Mouse (Mus musculus): Measurements from ENCODE around the gene Abcg5. TPM values are rescaled to one million over a fixed set of nuclear protein-coding genes. Genes with fewer than 3 reads are reported as not detected.

Abcg5 gene
- polyA plus RNA-seq, 1 experiment from 2014 or later, result 0.57 TPM

GRCm38 (mm10) chr17:84719105-84719504, 36.3 kb upstream of the Abcg5 start:
- no peak overlapping the region for H3K9ac ChIP-seq
- no peak overlapping the region for H3K4me2 ChIP-seq
- DNase-seq, result no peak
- H3K36me3 ChIP-seq (ENCODE audit: insufficient read depth), result peaks cover 36% of the 10 kb centered on the region
- no peak overlapping the region for H3K4me3 ChIP-seq (ENCODE audit: low read depth, low read length)
- WGBS, result 70% methylated on average over 3 of the region's 3 CpGs
- no peak for TF ChIP-seq CTCF (IDR thresholded peaks at IDR 0.05; ENCODE audit: low read depth)
- no peaks in the 10 kb centered on the region for H3K9me3 ChIP-seq (ENCODE audit: low read depth, low read length)
- no peak for ATAC-seq (ENCODE audit: insufficient read depth)
- H3K27ac ChIP-seq (ENCODE audit: low read depth), result no peak overlapping the region
- H3K27me3 ChIP-seq (ENCODE audit: insufficient read depth, low read length), result no peaks in the 10 kb centered on the region
- no peaks in the 10 kb centered on the region for H3K4me1 ChIP-seq (ENCODE audit: insufficient read depth)

- no peak overlapping the region for H3K4me3 ChIP-seq (ENCODE audit: low read depth, low read length)
- no peak overlapping the region for H3K9ac ChIP-seq
- no peak for ATAC-seq (ENCODE audit: insufficient read depth)
- H3K36me3 ChIP-seq (ENCODE audit: insufficient read depth), result peaks cover 27% of the 10 kb centered on the region
- DNase-seq, result no peak
- H3K4me2 ChIP-seq, result no peak overlapping the region
- no peak for TF ChIP-seq CTCF (IDR thresholded peaks at IDR 0.05; ENCODE audit: low read depth)
- no peaks in the 10 kb centered on the region for H3K27me3 ChIP-seq (ENCODE audit: insufficient read depth, low read length)
- 47% methylated on average over 5 of the region's 5 CpGs for WGBS
- H3K4me1 ChIP-seq (ENCODE audit: insufficient read depth), result no peaks in the 10 kb centered on the region
- H3K27ac ChIP-seq (ENCODE audit: low read depth), result no peak overlapping the region
- no peaks in the 10 kb centered on the region for H3K9me3 ChIP-seq (ENCODE audit: low read depth, low read length)
These were observed 34.6 kb upstream of the Abcg5 start for GRCm38 (mm10) chr17:84717416-84717815.

DNA sequence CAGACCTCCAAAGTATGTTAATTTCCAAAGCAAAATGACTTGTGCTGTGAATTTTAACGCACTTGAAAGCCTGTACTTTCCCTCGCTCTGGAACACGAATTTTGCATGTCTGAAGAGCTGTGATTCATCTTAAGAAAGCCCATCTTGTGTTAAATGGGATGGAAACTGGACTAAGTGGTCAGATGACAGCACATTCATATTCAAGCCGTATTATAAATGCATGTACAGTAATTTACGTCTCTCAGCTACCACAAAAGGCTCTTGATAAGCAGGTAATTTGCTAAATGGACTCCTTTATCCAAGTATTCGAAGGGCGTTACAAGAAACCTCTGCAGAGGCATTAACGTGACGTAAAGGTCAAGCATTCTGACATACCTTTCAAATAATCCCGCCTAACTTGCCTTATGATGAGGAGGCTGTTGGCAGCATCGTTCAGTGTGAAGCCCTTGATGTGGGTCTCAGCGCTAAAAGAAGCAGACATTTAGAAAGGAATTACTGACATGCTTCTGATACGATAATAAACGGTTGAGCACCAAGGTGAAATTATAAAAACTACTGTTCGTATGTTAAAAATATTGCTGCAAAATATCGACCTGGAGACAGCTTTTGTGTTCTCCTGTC, 33.6 kb upstream of the Abcg5 start:
- H3K9me3 ChIP-seq (ENCODE audit: low read depth, low read length), result no peaks in the 10 kb centered on the region
- H3K4me1 ChIP-seq (ENCODE audit: insufficient read depth), result no peaks in the 10 kb centered on the region
- H3K27me3 ChIP-seq (ENCODE audit: insufficient read depth, low read length), result no peaks in the 10 kb centered on the region
- WGBS, result 57% methylated on average over 16 of the region's 16 CpGs
- peaks cover 22% of the 10 kb centered on the region for H3K36me3 ChIP-seq (ENCODE audit: insufficient read depth)
- no peak for DNase-seq
- ATAC-seq (ENCODE audit: insufficient read depth), result no peak
- no peak overlapping the region for H3K27ac ChIP-seq (ENCODE audit: low read depth)
- H3K4me3 ChIP-seq (ENCODE audit: low read depth, low read length), result no peak overlapping the region
- no peak overlapping the region for H3K9ac ChIP-seq
- no peak for TF ChIP-seq CTCF (IDR thresholded peaks at IDR 0.05; ENCODE audit: low read depth)
- no peak overlapping the region for H3K4me2 ChIP-seq

DNA sequence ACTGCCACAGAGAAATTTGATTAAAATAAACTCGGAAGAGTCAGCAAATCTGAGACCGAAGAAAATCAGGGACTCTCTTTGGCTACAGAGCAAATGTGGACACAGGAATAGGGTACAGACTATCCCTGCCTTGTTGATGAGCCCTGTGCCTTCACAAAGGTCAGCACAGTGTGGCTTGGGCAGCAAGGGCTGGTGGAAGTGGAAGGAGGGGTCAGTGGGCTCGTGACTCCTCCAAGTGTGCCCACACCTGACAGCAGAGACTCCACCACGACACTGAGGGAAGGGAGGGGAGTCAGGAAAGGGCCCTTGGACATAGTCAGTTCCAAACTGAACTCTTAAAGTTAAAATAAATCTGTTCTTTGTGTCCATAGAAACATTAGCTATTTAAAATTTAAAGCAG, 32.1 kb upstream of the Abcg5 start:
- WGBS, result 70% methylated on average over 4 of the region's 4 CpGs
- no peak overlapping the region for H3K4me2 ChIP-seq
- no peak overlapping the region for H3K4me3 ChIP-seq (ENCODE audit: low read depth, low read length)
- no peaks in the 10 kb centered on the region for H3K27me3 ChIP-seq (ENCODE audit: insufficient read depth, low read length)
- no peak for TF ChIP-seq CTCF (IDR thresholded peaks at IDR 0.05; ENCODE audit: low read depth)
- ATAC-seq (ENCODE audit: insufficient read depth) (no peak), DNase-seq (no peak)
- H3K27ac ChIP-seq (ENCODE audit: low read depth), result no peak overlapping the region
- H3K9me3 ChIP-seq (ENCODE audit: low read depth, low read length), result no peaks in the 10 kb centered on the region
- H3K9ac ChIP-seq, result no peak overlapping the region
- H3K4me1 ChIP-seq (ENCODE audit: insufficient read depth), result no peaks in the 10 kb centered on the region
- H3K36me3 ChIP-seq (ENCODE audit: insufficient read depth), result peaks cover 25% of the 10 kb centered on the region

- no peaks in the 10 kb centered on the region for H3K4me1 ChIP-seq (ENCODE audit: insufficient read depth)
- no peak overlapping the region for H3K4me3 ChIP-seq (ENCODE audit: low read depth, low read length)
- no peaks in the 10 kb centered on the region for H3K9me3 ChIP-seq (ENCODE audit: low read depth, low read length)
- peaks cover 38% of the 10 kb centered on the region for H3K36me3 ChIP-seq (ENCODE audit: insufficient read depth)
- 90% methylated on average over 18 of the region's 18 CpGs for WGBS
- no peak overlapping the region for H3K4me2 ChIP-seq
- no peaks in the 10 kb centered on the region for H3K27me3 ChIP-seq (ENCODE audit: insufficient read depth, low read length)
- no peak for TF ChIP-seq CTCF (IDR thresholded peaks at IDR 0.05; ENCODE audit: low read depth)
- H3K27ac ChIP-seq (ENCODE audit: low read depth), result no peak overlapping the region
- no peak for DNase-seq
- no peak for ATAC-seq (ENCODE audit: insufficient read depth)
- no peak overlapping the region for H3K9ac ChIP-seq
These were observed 30.9 kb upstream of the Abcg5 start for GRCm38 (mm10) chr17:84713563-84714164.

DNA sequence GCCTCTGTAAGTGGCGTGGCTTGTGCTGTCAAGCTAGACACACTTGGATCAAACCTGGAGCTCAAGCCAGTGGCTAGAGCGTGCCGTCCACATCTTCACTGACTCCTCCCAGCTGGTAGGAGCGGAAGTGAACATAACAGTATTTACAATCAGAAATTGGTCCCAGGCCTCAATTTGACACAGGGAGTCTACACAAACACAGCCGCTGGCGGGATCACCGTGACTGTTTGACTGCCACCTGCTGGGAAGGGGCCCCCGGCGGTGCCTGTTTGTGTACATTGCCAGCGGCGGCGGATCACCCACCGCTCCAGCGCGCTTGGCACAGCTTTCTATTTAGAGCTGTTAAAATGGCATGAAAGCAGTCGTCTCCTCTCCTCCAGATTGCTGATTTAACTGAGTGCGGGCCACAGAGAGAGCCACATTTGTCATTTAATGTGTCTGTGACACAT, 26.6 kb upstream of the Abcg5 start:
- no peak overlapping the region; the same call in 1 of the 2 replicates for H3K27ac ChIP-seq (ENCODE audit: low read depth)
- TF ChIP-seq CTCF (IDR thresholded peaks at IDR 0.05; ENCODE audit: low read depth), result peak; percentile 27; the same call in 1 of the 2 replicates
- H3K4me3 ChIP-seq (ENCODE audit: low read depth, low read length), result no peak overlapping the region
- no peaks in the 10 kb centered on the region for H3K4me1 ChIP-seq (ENCODE audit: insufficient read depth)
- 39% methylated on average over 17 of the region's 17 CpGs for WGBS
- peaks cover 43% of the 10 kb centered on the region for H3K36me3 ChIP-seq (ENCODE audit: insufficient read depth)
- H3K9me3 ChIP-seq (ENCODE audit: low read depth, low read length), result no peaks in the 10 kb centered on the region
- ATAC-seq (ENCODE audit: insufficient read depth) (peak; percentile 71), DNase-seq (peak; percentile 67)
- no peaks in the 10 kb centered on the region for H3K27me3 ChIP-seq (ENCODE audit: insufficient read depth, low read length)
- peak overlapping the region; percentile 2; the same call in 1 of the 2 replicates for H3K4me2 ChIP-seq
- H3K9ac ChIP-seq, result no peak overlapping the region

- no peak overlapping the region for H3K9ac ChIP-seq
- 57% methylated on average over 7 of the region's 7 CpGs for WGBS
- H3K4me2 ChIP-seq, result peak overlapping the region; percentile 2; the same call in 1 of the 2 replicates
- DNase-seq, result no peak
- peak overlapping the region; percentile 42; the same call in 1 of the 2 replicates for H3K27ac ChIP-seq (ENCODE audit: low read depth)
- no peaks in the 10 kb centered on the region for H3K27me3 ChIP-seq (ENCODE audit: insufficient read depth, low read length)
- no peaks in the 10 kb centered on the region for H3K4me1 ChIP-seq (ENCODE audit: insufficient read depth)
- no peak for ATAC-seq (ENCODE audit: insufficient read depth)
- peaks cover 47% of the 10 kb centered on the region for H3K36me3 ChIP-seq (ENCODE audit: insufficient read depth)
- no peak overlapping the region for H3K4me3 ChIP-seq (ENCODE audit: low read depth, low read length)
- H3K9me3 ChIP-seq (ENCODE audit: low read depth, low read length), result no peaks in the 10 kb centered on the region
- TF ChIP-seq CTCF (IDR thresholded peaks at IDR 0.05; ENCODE audit: low read depth), result no peak
These were observed 26.0 kb upstream of the Abcg5 start for GRCm38 (mm10) chr17:84708818-84709217.
